Mouse (Mus musculus): ENCODE results near the gene Csf3.
"Not testable (repeated sequence)": the region's sequence is repeated elsewhere in the genome, so short reads cannot be mapped to it uniquely, and the experiment has no call there.

DNA sequence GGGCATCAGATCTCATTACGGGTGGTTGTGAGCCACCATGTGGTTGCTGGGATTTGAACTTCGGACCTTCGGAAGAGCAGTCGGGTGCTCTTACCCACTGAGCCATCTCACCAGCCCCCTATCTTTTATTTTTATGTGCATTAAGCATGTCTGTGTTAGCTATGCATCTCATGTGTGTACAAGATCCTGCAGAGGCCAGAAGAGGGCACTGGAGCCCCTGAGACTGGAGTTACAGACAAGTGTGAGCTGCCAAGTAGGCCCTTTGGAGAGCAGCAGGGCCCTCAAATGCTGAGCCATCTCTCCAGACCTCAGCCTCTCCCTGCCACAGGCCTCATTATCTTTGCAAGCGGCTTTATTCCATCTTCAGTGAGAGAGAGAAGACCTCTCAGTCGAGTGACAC lies 10.9 kb downstream of the Csf3 start:
- TF ChIP-seq POLR2A (IDR thresholded peaks at IDR 0.05; ENCODE audit: borderline replicate concordance, control insufficient read depth, low read depth, low read length) = not testable (repeated sequence)
- TF ChIP-seq CTCF (IDR thresholded peaks at IDR 0.05; ENCODE audit: control insufficient read depth, insufficient read depth, low read length) = 0 out of 2 replicates have a peak, but pooled peaks have one; percentile 24
